Mouse (Mus musculus) natural killer cell, adult 2 months (primary cell): ENCODE data around the gene Sod1.

Source experiments
- DNase-seq, 2 experiments: peaks; one replicate each; pipeline ENCODE4 v3.0.0; 2022; ENCODE audit warnings: low spot score in 2 of 2

Sod1 gene

DNA sequence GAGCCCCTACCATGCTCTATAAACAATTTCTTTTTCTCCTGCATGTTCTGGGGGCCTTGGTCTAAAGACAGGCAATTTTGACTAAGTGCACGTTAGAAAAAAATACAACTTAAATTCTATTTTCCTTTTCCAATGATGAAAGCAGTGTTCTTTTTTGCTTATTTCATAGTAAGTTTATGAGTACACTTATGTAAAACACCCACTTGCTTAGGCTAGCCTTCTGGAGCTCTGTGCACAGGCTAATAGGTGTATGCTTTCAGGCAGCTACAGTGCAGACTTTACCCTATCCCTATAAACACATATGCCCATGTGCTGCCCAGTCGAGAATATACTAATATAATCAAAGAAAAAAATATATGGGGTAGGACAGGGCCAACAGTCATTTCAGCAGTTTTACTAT lies 32.0 kb downstream of the Sod1 start:
- DNase-seq: no peak

GRCm38 (mm10) chr16:90258950-90259349 lies 38.4 kb downstream of the Sod1 start:
- DNase-seq: peak in 1 of 2 experiments; percentile 21

GRCm38 (mm10) chr16:90259623-90260022 lies 39.1 kb downstream of the Sod1 start:
- no peak for DNase-seq

- DNase-seq: no peak
Observed at GRCm38 (mm10) chr16:90260097-90260496, 39.5 kb downstream of the Sod1 start.

DNA sequence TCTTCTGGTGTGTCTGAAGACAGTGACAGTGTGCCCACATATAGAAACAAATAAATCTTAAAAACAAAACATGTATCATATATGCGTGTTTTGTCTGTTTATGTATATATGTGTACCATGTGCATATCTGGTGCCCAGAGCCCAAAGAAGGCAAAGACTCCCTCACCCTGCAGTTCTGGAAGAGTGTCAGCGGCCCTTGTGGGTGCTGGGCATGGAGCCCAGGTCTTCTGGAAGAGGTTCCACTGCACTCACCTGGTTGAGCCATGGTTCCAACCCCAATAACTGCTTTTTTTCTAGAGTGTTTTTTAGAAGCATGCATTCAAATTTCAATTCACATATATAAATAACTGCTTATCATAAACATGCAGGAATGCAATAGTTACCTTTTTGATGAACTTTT lies 41.2 kb downstream of the Sod1 start:
- DNase-seq: no peak

GRCm38 (mm10) chr16:90264021-90264420 lies 43.5 kb downstream of the Sod1 start:
- DNase-seq: no peak

- no peak for DNase-seq
Observed at GRCm38 (mm10) chr16:90265106-90265505, 44.6 kb downstream of the Sod1 start.

GRCm38 (mm10) chr16:90266581-90266980 lies 46.0 kb downstream of the Sod1 start:
- DNase-seq: no peak

DNA sequence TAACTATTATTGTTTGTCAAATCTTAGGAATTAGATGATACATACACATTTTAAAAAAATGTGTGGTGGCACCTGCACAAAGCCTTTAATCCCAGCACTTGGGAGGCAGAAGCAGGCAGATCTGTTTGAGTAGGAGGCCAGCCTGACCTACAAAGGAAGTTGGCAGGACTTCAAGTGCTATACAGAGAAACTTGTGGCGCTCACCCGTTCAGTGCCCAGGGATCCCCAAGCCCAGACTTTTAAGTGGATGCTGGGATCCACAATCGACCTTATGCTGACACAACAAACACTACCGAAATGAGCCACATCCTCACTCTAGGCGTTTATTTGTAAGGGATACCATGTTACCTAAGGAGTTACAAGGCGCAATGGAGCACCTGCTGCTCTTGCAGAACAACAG lies 55.0 kb downstream of the Sod1 start:
- no peak for DNase-seq
